Mouse (Mus musculus) olfactory bulb, adult 2 months (tissue): ENCODE measurements at regions not wholly inside any gene's neighbourhood (a gene's known extent, or its start where the extent isn't known, plus 50 kb on each side); places are given as distances from the start of the nearest gene placed in this dataset.

Source experiments
- H3K27ac ChIP-seq: fragments of 200-500 bp; 2 replicates; pipeline ENCODE4 v1.5.1; 2012; ENCODE audit warnings: low read depth, low read length; ENCODE audit not compliant: insufficient read depth
- H3K4me1 ChIP-seq: fragments of 200-500 bp; 2 replicates; pipeline ENCODE4 v1.6.1; 2012; ENCODE audit warnings: low read length; ENCODE audit not compliant: control insufficient read depth, insufficient read depth
- H3K4me3 ChIP-seq: fragments of 200-500 bp; 2 replicates; pipeline ENCODE4 v1.5.1; 2012; ENCODE audit warnings: mild to moderate bottlenecking, low read depth, low read length, moderate library complexity; ENCODE audit not compliant: insufficient read depth
- CTCF ChIP-seq: fragments of 200-500 bp; IDR thresholded peaks from 2 replicates; pipeline ENCODE4 v1.5.1; 2012; ENCODE audit warnings: low read depth, mild to moderate bottlenecking, low read length, moderate library complexity; ENCODE audit not compliant: insufficient read depth
- POLR2A ChIP-seq: fragments of 200-500 bp; IDR thresholded peaks from 2 replicates; pipeline ENCODE4 v1.6.1; 2012; ENCODE audit warnings: mild to moderate bottlenecking, low read depth, low read length, moderate library complexity; ENCODE audit not compliant: insufficient read depth
- WGBS: fragments of 180-500 bp; shearing (Covaris S2); methylation state at CpG from one replicate; pipeline ENCODE4 v1.1.7; 2018; 5-methylcytosine and 5-hydroxymethylcytosine counted together

- Histone ChIP-seq H3K4me3 (no peak overlapping the region), H3K27ac (no peak overlapping the region), H3K4me1 (no peaks in the 10 kb centered on the region)
- WGBS: 88% methylated on average over 4 of the region's 4 CpGs
- TF ChIP-seq POLR2A: no peak
Measured at GRCm38 (mm10) chr1:69340481-69340880, 232.6 kb upstream of the Erbb4 start.

DNA sequence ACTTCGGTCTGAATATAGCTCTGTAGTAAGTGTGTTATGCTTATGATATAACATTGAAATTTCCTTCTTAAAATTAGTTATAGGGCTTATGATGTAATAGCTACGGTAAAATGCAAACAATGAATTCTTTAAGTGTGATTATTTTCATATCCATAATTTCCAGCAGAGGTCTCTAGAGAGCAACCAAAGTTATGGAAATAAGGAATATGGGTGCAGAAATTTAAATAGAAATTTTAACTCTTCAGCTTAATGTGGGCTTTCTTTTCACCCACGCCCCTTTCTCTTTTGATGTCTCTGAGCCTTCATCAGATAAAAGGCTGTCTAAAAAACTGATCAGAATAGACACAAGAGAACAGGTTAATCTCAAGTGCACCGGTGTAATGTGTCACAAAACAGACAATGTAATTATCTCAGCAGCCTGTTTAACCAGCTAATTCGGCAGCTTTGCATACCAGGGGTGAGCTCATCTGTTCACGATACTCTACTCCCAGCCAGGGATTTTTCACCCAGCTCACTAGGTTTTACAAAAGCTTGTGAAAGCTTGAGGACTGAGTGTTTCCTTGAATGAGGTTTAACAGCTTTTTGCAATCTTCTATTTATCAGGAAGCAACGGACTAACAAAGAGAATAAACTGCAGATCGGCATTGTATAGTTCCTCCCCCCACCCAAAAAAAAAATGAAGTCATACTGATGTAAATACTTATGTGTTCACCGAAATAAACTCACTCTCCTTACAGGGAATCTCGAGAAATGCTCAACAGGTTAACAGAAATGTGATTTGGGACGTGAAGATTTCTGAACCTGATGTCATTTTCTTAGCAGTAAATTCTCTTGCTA is 223.8 kb upstream of the Erbb4 start:
- WGBS: 19% methylated on average over 11 of the region's 11 CpGs

DNA sequence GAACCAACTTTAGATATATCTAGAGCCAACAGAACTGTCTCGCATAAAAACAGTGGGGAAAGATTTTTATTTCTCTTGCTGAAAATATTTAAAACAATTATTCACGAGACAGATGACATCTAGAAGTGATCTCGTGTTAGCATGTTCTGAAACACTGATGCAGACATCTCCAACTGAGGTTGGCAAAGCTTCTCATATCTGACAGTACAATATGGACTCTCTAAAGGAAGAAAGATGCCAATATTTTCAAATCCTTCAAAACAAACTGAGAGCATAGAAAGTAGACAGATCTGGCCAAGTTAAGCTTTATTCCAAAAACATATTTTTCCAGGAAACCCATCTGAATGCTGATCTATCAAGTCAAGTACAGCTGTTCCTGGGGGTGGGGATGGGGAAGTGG is 221.5 kb upstream of the Erbb4 start:
- no peak for TF ChIP-seq POLR2A
- TF ChIP-seq CTCF: no peak
- 82% methylated on average over 3 of the region's 3 CpGs for WGBS
- no peak overlapping the region for H3K4me3 ChIP-seq

More for the DNA sequence above, 223.8 kb upstream of the Erbb4 start:
- no peak overlapping the region for H3K4me3 ChIP-seq
- H3K27ac ChIP-seq: no peak overlapping the region
- H3K4me1 ChIP-seq: no peaks in the 10 kb centered on the region
- TF ChIP-seq CTCF: no peak
- TF ChIP-seq POLR2A: no peak

DNA sequence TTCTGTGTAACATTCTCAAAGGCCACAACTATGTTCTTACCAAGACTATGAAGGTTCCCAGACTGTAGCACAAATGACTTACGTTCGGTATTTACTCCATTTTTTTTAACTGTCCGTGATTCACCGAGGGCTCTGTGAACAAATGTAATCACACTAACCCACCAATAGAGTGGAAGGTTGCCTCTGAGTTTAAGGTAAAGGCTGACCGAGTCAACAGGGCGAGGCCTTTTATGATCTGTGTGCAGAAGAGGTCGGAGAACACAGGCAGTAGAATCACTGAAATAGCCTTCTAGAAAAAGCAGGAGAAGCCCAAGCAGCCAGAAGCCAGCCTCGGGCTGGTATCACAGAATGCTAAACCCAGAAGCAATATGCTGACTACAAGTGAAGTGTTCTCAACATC is 218.9 kb upstream of the Erbb4 start:
- Histone ChIP-seq H3K4me3 (no peak overlapping the region), H3K27ac (no peak overlapping the region), H3K4me1 (no peaks in the 10 kb centered on the region)
- TF ChIP-seq POLR2A: no peak
- TF ChIP-seq CTCF: no peak
- WGBS: 90% methylated on average over 8 of the region's 8 CpGs

More for the DNA sequence above, 221.5 kb upstream of the Erbb4 start:
- no peaks in the 10 kb centered on the region for H3K4me1 ChIP-seq
- H3K27ac ChIP-seq: no peak overlapping the region

DNA sequence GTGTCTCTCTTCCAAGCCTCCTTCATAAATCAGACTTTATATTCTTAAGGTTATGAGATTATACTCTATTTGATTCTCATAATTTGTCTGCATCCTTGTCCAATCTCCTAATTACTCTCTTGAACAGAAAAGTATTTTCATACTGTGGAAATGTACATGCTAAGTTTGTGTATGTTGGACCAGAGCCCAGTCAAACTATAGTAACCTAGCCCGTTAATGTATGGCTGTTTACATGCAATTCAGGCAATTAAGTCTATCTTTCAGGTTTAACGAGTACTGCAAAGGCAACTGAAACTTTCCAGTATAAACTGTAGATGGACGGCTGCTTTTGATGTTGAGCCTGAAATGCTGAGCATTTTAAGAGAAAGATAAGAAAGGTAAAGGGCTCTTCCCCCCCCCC is 211.7 kb upstream of the Erbb4 start:
- 46% methylated on average over 3 of the region's 3 CpGs for WGBS

DNA sequence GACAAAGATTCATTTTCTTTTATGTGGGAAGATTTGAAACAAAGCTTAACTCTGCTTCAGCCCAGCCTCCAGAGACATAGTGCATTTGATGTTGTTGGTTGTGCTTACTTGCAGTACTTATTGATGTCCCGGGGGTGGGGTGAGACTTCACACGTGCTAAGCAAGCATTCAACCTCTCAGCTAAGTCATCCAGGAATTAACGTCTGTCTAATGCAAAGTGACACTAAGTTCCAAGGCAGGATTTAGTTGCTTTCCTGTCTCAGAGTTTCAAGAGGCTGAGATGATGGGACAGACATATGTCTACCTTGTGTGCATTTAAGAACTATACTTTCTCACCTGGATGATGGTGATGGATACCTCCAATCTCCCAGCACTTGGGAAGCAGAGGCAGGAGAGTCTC is 189.0 kb upstream of the Erbb4 start:
- WGBS: 75% methylated on average over 3 of the region's 3 CpGs
- TF ChIP-seq CTCF (no peak), POLR2A (no peak)

More for the DNA sequence above, 211.7 kb upstream of the Erbb4 start:
- H3K4me1 ChIP-seq: no peaks in the 10 kb centered on the region
- no peak for TF ChIP-seq POLR2A
- no peak for TF ChIP-seq CTCF
- H3K4me3 ChIP-seq: no peak overlapping the region
- H3K27ac ChIP-seq: no peak overlapping the region

DNA sequence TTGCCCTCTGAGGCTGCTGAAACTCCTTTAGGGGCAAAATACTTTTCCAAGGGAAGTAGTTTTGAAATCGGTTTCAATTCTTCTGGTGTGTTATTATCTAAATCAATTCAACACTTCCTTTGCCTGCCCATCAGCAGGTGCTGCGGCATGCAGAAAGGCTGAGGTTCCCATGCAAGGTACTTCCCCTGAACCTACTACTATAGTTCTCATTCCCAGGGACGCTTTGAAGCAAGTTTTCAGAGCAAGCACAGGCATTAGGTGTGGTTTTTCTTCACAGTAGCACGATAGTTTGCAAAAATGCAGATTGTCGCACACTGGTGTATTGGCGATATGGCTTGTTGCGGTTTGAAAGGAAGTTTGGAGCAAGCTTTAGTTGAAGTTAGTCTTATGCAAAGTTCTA is 183.5 kb upstream of the Erbb4 start:
- WGBS: 93% methylated on average over 7 of the region's 7 CpGs
- Histone ChIP-seq H3K27ac (no peak overlapping the region), H3K4me3 (no peak overlapping the region), H3K4me1 (peaks cover 1% of the 10 kb centered on the region; the same call in 1 of the 2 replicates)
- TF ChIP-seq CTCF: no peak
- no peak for TF ChIP-seq POLR2A

More for the DNA sequence above, 189.0 kb upstream of the Erbb4 start:
- Histone ChIP-seq H3K27ac (no peak overlapping the region), H3K4me3 (no peak overlapping the region), H3K4me1 (no peaks in the 10 kb centered on the region)

DNA sequence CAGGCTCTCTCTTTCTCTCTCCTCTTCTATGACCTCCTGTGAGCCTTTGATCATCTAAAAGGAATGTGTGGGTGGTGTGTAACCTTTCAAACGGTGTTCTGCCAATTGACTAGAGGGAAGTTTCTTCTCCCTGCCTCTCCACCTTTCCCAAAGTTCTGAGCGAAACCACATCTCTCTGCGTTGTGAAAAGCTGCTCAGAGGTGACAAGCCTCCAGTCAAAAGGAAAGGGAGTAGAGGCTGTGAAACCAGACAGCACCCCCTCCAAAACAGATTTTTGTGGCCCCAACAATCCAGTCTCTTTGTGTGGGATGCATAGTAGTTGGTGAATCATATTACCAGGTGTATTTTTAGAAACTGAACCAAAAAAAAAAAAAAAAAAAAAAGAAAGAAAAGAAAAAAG is 178.5 kb upstream of the Erbb4 start:
- Histone ChIP-seq H3K4me1 (peaks cover 2% of the 10 kb centered on the region; the same call in 1 of the 2 replicates), H3K4me3 (no peak overlapping the region), H3K27ac (no peak overlapping the region)
- 42% methylated on average over 3 of the region's 3 CpGs for WGBS
- TF ChIP-seq CTCF (no peak), POLR2A (no peak)

GRCm38 (mm10) chr1:69277428-69277827 is 169.6 kb upstream of the Erbb4 start:
- TF ChIP-seq CTCF: no peak
- TF ChIP-seq POLR2A: no peak
- Histone ChIP-seq H3K4me1 (no peaks in the 10 kb centered on the region), H3K4me3 (no peak overlapping the region), H3K27ac (no peak overlapping the region)
- WGBS: 81% methylated on average over 4 of the region's 4 CpGs
